Mouse (Mus musculus): ENCODE measurements around the gene Dhx15. TPM values are rescaled to one million over a fixed set of nuclear protein-coding genes. Genes with fewer than 3 reads are reported as not detected.
"Not testable (repeated sequence)": the region's sequence is repeated elsewhere in the genome, so short reads cannot be mapped to it uniquely, and the experiment has no call there.

Dhx15 gene
- 58.3 and 63.0 TPM in 2 replicates for polyA plus RNA-seq (2015; fragmentation: Nextera tagmentation; extraction: Ambion mirVana)

- H3K27me3 ChIP-seq (ENCODE audit: control insufficient read depth, insufficient read depth, low read depth, low read length), result no peaks in the 10 kb centered on the region
These were observed at the start of gene Dhx15 for GRCm38 (mm10) chr5:52190371-52191179. TSS of gene Dhx15 (minus strand) at chr5:52190514.

GRCm38 (mm10) chr5:52238877-52239276, 48.6 kb upstream of the Dhx15 start:
- Histone ChIP-seq H3K9me3 (replicated peaks; ENCODE audit: control insufficient read depth, low read length) (no peaks in the 10 kb centered on the region), H3K27ac (ENCODE audit: low read length) (no peak overlapping the region), H3K4me3 (ENCODE audit: low read depth, low read length) (no peak overlapping the region), H3K9ac (ENCODE audit: low read depth, low read length) (no peak overlapping the region), H3K36me3 (ENCODE audit: control insufficient read depth, insufficient read depth) (no peaks in the 10 kb centered on the region), H3K4me1 (ENCODE audit: control insufficient read depth, low read depth, low read length) (no peaks in the 10 kb centered on the region), H3K4me2 (ENCODE audit: low read depth, low read length) (no peak overlapping the region), H3K27me3 (ENCODE audit: control insufficient read depth, insufficient read depth, low read depth, low read length) (no peaks in the 10 kb centered on the region)
- ATAC-seq (ENCODE audit: low read depth), result no peak
- 55% methylated on average over 5 of the region's 5 CpGs for WGBS (ENCODE audit: insufficient replicate concordance)

More at GRCm38 (mm10) chr5:52190371-52191179, at the start of gene Dhx15:
- Histone ChIP-seq H3K4me2 (ENCODE audit: low read depth, low read length) (peak within 1 kb of the TSS; percentile 88), H3K4me1 (ENCODE audit: control insufficient read depth, low read depth, low read length) (peaks cover 14% of the 10 kb centered on the region), H3K36me3 (ENCODE audit: control insufficient read depth, insufficient read depth) (no peaks in the 10 kb centered on the region), H3K27ac (ENCODE audit: low read length) (peak within 1 kb of the TSS; percentile 89), H3K9ac (ENCODE audit: low read depth, low read length) (peak within 1 kb of the TSS; percentile 98), H3K4me3 (ENCODE audit: low read depth, low read length) (peak within 1 kb of the TSS; percentile 97), H3K9me3 (replicated peaks; ENCODE audit: control insufficient read depth, low read length) (no peaks in the 10 kb centered on the region)
- peak; percentile 98 for ATAC-seq (ENCODE audit: low read depth)
- WGBS (ENCODE audit: insufficient replicate concordance), result under 1% methylated on average over 52 of the region's 53 CpGs

- H3K27ac ChIP-seq (ENCODE audit: low read length), result no peak overlapping the region
- no peaks in the 10 kb centered on the region for H3K36me3 ChIP-seq (ENCODE audit: control insufficient read depth, insufficient read depth)
- WGBS (ENCODE audit: insufficient replicate concordance), result 45% methylated on average over 8 of the region's 8 CpGs
- H3K9me3 ChIP-seq (replicated peaks; ENCODE audit: control insufficient read depth, low read length), result no peaks in the 10 kb centered on the region
- H3K27me3 ChIP-seq (ENCODE audit: control insufficient read depth, insufficient read depth, low read depth, low read length), result no peaks in the 10 kb centered on the region
- no peaks in the 10 kb centered on the region for H3K4me1 ChIP-seq (ENCODE audit: control insufficient read depth, low read depth, low read length)
- no peak overlapping the region for H3K9ac ChIP-seq (ENCODE audit: low read depth, low read length)
- H3K4me3 ChIP-seq (ENCODE audit: low read depth, low read length), result no peak overlapping the region
- H3K4me2 ChIP-seq (ENCODE audit: low read depth, low read length), result no peak overlapping the region
- no peak for ATAC-seq (ENCODE audit: low read depth)
These were observed 47.8 kb upstream of the Dhx15 start for GRCm38 (mm10) chr5:52237956-52238735.

GRCm38 (mm10) chr5:52236585-52236984, 46.3 kb upstream of the Dhx15 start:
- not testable (repeated sequence) for H3K4me2 ChIP-seq (ENCODE audit: low read depth, low read length); H3K9me3 ChIP-seq (replicated peaks; ENCODE audit: control insufficient read depth, low read length); H3K4me3 ChIP-seq (ENCODE audit: low read depth, low read length); H3K4me1 ChIP-seq (ENCODE audit: control insufficient read depth, low read depth, low read length); H3K27me3 ChIP-seq (ENCODE audit: control insufficient read depth, insufficient read depth, low read depth, low read length); H3K27ac ChIP-seq (ENCODE audit: low read length); H3K36me3 ChIP-seq (ENCODE audit: control insufficient read depth, insufficient read depth); ATAC-seq (ENCODE audit: low read depth); H3K9ac ChIP-seq (ENCODE audit: low read depth, low read length)
- 67% methylated on average over 6 of the region's 6 CpGs for WGBS (ENCODE audit: insufficient replicate concordance)

GRCm38 (mm10) chr5:52234570-52234969, 44.3 kb upstream of the Dhx15 start:
- no peaks in the 10 kb centered on the region for H3K9me3 ChIP-seq (replicated peaks; ENCODE audit: control insufficient read depth, low read length)
- WGBS (ENCODE audit: insufficient replicate concordance), result 61% methylated on average over 7 of the region's 7 CpGs
- ATAC-seq (ENCODE audit: low read depth), result no peak
- no peaks in the 10 kb centered on the region for H3K27me3 ChIP-seq (ENCODE audit: control insufficient read depth, insufficient read depth, low read depth, low read length)
- H3K36me3 ChIP-seq (ENCODE audit: control insufficient read depth, insufficient read depth), result no peaks in the 10 kb centered on the region
- no peaks in the 10 kb centered on the region for H3K4me1 ChIP-seq (ENCODE audit: control insufficient read depth, low read depth, low read length)
- no peak overlapping the region for H3K4me3 ChIP-seq (ENCODE audit: low read depth, low read length)
- no peak overlapping the region for H3K4me2 ChIP-seq (ENCODE audit: low read depth, low read length)
- no peak overlapping the region for H3K9ac ChIP-seq (ENCODE audit: low read depth, low read length)
- H3K27ac ChIP-seq (ENCODE audit: low read length), result no peak overlapping the region

GRCm38 (mm10) chr5:52233891-52234290, 43.6 kb upstream of the Dhx15 start:
- no peak for ATAC-seq (ENCODE audit: low read depth)
- no peak overlapping the region for H3K27ac ChIP-seq (ENCODE audit: low read length)

GRCm38 (mm10) chr5:52232611-52233010, 42.3 kb upstream of the Dhx15 start:
- Histone ChIP-seq H3K4me3 (ENCODE audit: low read depth, low read length) (no peak overlapping the region), H3K4me2 (ENCODE audit: low read depth, low read length) (no peak overlapping the region), H3K36me3 (ENCODE audit: control insufficient read depth, insufficient read depth) (no peaks in the 10 kb centered on the region), H3K27ac (ENCODE audit: low read length) (no peak overlapping the region), H3K9ac (ENCODE audit: low read depth, low read length) (no peak overlapping the region), H3K4me1 (ENCODE audit: control insufficient read depth, low read depth, low read length) (no peaks in the 10 kb centered on the region), H3K27me3 (ENCODE audit: control insufficient read depth, insufficient read depth, low read depth, low read length) (no peaks in the 10 kb centered on the region), H3K9me3 (replicated peaks; ENCODE audit: control insufficient read depth, low read length) (no peaks in the 10 kb centered on the region)
- no peak for ATAC-seq (ENCODE audit: low read depth)
- WGBS (ENCODE audit: insufficient replicate concordance), result 63% methylated on average over 2 of the region's 2 CpGs

More at GRCm38 (mm10) chr5:52233891-52234290, 43.6 kb upstream of the Dhx15 start:
- H3K27me3 ChIP-seq (ENCODE audit: control insufficient read depth, insufficient read depth, low read depth, low read length), result no peaks in the 10 kb centered on the region
- no peaks in the 10 kb centered on the region for H3K9me3 ChIP-seq (replicated peaks; ENCODE audit: control insufficient read depth, low read length)
- no peaks in the 10 kb centered on the region for H3K36me3 ChIP-seq (ENCODE audit: control insufficient read depth, insufficient read depth)
- H3K9ac ChIP-seq (ENCODE audit: low read depth, low read length), result no peak overlapping the region
- no peak overlapping the region for H3K4me2 ChIP-seq (ENCODE audit: low read depth, low read length)
- WGBS (ENCODE audit: insufficient replicate concordance), result 50% methylated on average over 2 of the region's 2 CpGs
- no peaks in the 10 kb centered on the region for H3K4me1 ChIP-seq (ENCODE audit: control insufficient read depth, low read depth, low read length)
- H3K4me3 ChIP-seq (ENCODE audit: low read depth, low read length), result no peak overlapping the region

GRCm38 (mm10) chr5:52232199-52232598, 41.9 kb upstream of the Dhx15 start:
- H3K36me3 ChIP-seq (ENCODE audit: control insufficient read depth, insufficient read depth), result no peaks in the 10 kb centered on the region
- 71% methylated on average over 2 of the region's 2 CpGs for WGBS (ENCODE audit: insufficient replicate concordance)
- no peaks in the 10 kb centered on the region for H3K4me1 ChIP-seq (ENCODE audit: control insufficient read depth, low read depth, low read length)
- ATAC-seq (ENCODE audit: low read depth), result no peak
- no peak overlapping the region for H3K4me3 ChIP-seq (ENCODE audit: low read depth, low read length)
- H3K9me3 ChIP-seq (replicated peaks; ENCODE audit: control insufficient read depth, low read length), result no peaks in the 10 kb centered on the region
- H3K4me2 ChIP-seq (ENCODE audit: low read depth, low read length), result no peak overlapping the region
- H3K9ac ChIP-seq (ENCODE audit: low read depth, low read length), result no peak overlapping the region
- no peaks in the 10 kb centered on the region for H3K27me3 ChIP-seq (ENCODE audit: control insufficient read depth, insufficient read depth, low read depth, low read length)
- no peak overlapping the region for H3K27ac ChIP-seq (ENCODE audit: low read length)

- H3K27me3 ChIP-seq (ENCODE audit: control insufficient read depth, insufficient read depth, low read depth, low read length), result no peaks in the 10 kb centered on the region
- ATAC-seq (ENCODE audit: low read depth), result no peak
- no peaks in the 10 kb centered on the region for H3K9me3 ChIP-seq (replicated peaks; ENCODE audit: control insufficient read depth, low read length)
- no peaks in the 10 kb centered on the region for H3K4me1 ChIP-seq (ENCODE audit: control insufficient read depth, low read depth, low read length)
- H3K4me3 ChIP-seq (ENCODE audit: low read depth, low read length), result no peak overlapping the region
- no peak overlapping the region for H3K27ac ChIP-seq (ENCODE audit: low read length)
- WGBS (ENCODE audit: insufficient replicate concordance), result 69% methylated on average over 7 of the region's 7 CpGs
- H3K4me2 ChIP-seq (ENCODE audit: low read depth, low read length), result no peak overlapping the region
- H3K36me3 ChIP-seq (ENCODE audit: control insufficient read depth, insufficient read depth), result no peaks in the 10 kb centered on the region
- no peak overlapping the region for H3K9ac ChIP-seq (ENCODE audit: low read depth, low read length)
These were observed 40.2 kb upstream of the Dhx15 start for GRCm38 (mm10) chr5:52230466-52230865.

Data from liver, embryonic 16.5 days (tissue).